Mouse (Mus musculus) small intestine, adult 2 months (tissue): Measurements from ENCODE around the gene Gpsm3. TPM values are rescaled to one million over a fixed set of nuclear protein-coding genes. Genes with fewer than 3 reads are reported as not detected.

ENCODE experiments used
- H3K27ac ChIP-seq: fragments of 200-500 bp; 2 replicates; pipeline ENCODE4 v1.5.1; 2012; ENCODE audit warnings: low read depth, low read length, control low read depth, inconsistent platforms; ENCODE audit not compliant: insufficient read depth
- H3K27me3 ChIP-seq: fragments of 200-500 bp; 2 replicates; pipeline ENCODE4 v1.6.1; 2012; ENCODE audit warnings: mild to moderate bottlenecking, moderate library complexity, low read length, inconsistent platforms; ENCODE audit not compliant: control insufficient read depth, insufficient read depth
- H3K36me3 ChIP-seq: fragments of 200-500 bp; 2 replicates; pipeline ENCODE4 v1.6.1; 2012; ENCODE audit warnings: mild to moderate bottlenecking, low read length, control low read depth, inconsistent platforms; ENCODE audit not compliant: control insufficient read depth, insufficient read depth
- H3K4me1 ChIP-seq: fragments of 200-500 bp; 2 replicates; pipeline ENCODE4 v1.6.1; 2012; ENCODE audit warnings: low read length, inconsistent platforms, mixed read lengths; ENCODE audit not compliant: control insufficient read depth, insufficient read depth, insufficient read length
- H3K4me3 ChIP-seq: fragments of 200-500 bp; 2 replicates; pipeline ENCODE4 v1.5.1; 2012; ENCODE audit warnings: low read depth, mild to moderate bottlenecking, control low read depth, inconsistent platforms, low read length, moderate library complexity
- CTCF ChIP-seq: fragments of 200-500 bp; IDR thresholded peaks from 2 replicates; pipeline ENCODE4 v1.5.1; 2012; ENCODE audit warnings: low read depth, mild to moderate bottlenecking, control low read depth, inconsistent platforms, low read length, moderate library complexity, mixed read lengths; ENCODE audit not compliant: insufficient replicate concordance, insufficient read length; ENCODE audit errors: extremely low read depth
- POLR2A ChIP-seq: fragments of 200-500 bp; IDR thresholded peaks from 2 replicates; pipeline ENCODE4 v1.6.1; 2012; ENCODE audit warnings: low read depth, mild to moderate bottlenecking, control low read depth, inconsistent platforms, low read length, moderate library complexity
- WGBS: fragments of 180-500 bp; shearing (Covaris S2); methylation state at CpG from one replicate; pipeline ENCODE4 v1.1.7; 2018; 5-methylcytosine and 5-hydroxymethylcytosine counted together
- polyA plus RNA-seq: library from polyadenylated mRNA; depleted of rRNA; stranded (reverse); fragments of >200 nt; gene quantifications from 2 replicates; pipeline ENCODE4 v1.2.3, GENCODE M21; 2012

Gpsm3 gene
- polyA plus RNA-seq, 1 experiment: 8.1 TPM

- no peaks in the 10 kb centered on the region for H3K27me3 ChIP-seq
- no peak overlapping the region for H3K27ac ChIP-seq
- TF ChIP-seq CTCF (no peak), POLR2A (no peak)
- peaks cover 3% of the 10 kb centered on the region; the same call in 1 of the 2 replicates for H3K4me1 ChIP-seq
- no peak overlapping the region for H3K4me3 ChIP-seq
- WGBS: 71% methylated on average over 8 of the region's 8 CpGs
- H3K36me3 ChIP-seq: no peaks in the 10 kb centered on the region
Measured at GRCm38 (mm10) chr17:34556406-34556805, 33.2 kb upstream of the Gpsm3 start.

- Histone ChIP-seq H3K36me3 (no peaks in the 10 kb centered on the region), H3K27me3 (no peaks in the 10 kb centered on the region), H3K4me1 (peaks cover 3% of the 10 kb centered on the region; the same call in 1 of the 2 replicates), H3K4me3 (no peak overlapping the region), H3K27ac (no peak overlapping the region)
- 86% methylated on average over 11 of the region's 11 CpGs for WGBS
- TF ChIP-seq CTCF: no peak
- no peak for TF ChIP-seq POLR2A
Measured at GRCm38 (mm10) chr17:34557411-34557810, 32.2 kb upstream of the Gpsm3 start.

- Histone ChIP-seq H3K4me3 (no peak overlapping the region), H3K27me3 (no peaks in the 10 kb centered on the region), H3K36me3 (no peaks in the 10 kb centered on the region), H3K4me1 (peaks cover 7% of the 10 kb centered on the region), H3K27ac (no peak overlapping the region)
- WGBS: 77% methylated on average over 7 of the region's 7 CpGs
- TF ChIP-seq CTCF (no peak), POLR2A (no peak)
Measured at GRCm38 (mm10) chr17:34559116-34559515, 30.5 kb upstream of the Gpsm3 start.

GRCm38 (mm10) chr17:34559895-34560294, 29.7 kb upstream of the Gpsm3 start:
- H3K27ac ChIP-seq: peak overlapping the region; percentile 25; the same call in 1 of the 2 replicates
- 17% methylated on average over 15 of the region's 15 CpGs for WGBS
- TF ChIP-seq POLR2A (no peak), CTCF (peak; percentile 44; the same call in 1 of the 2 replicates)
- H3K27me3 ChIP-seq: no peaks in the 10 kb centered on the region
- peaks cover 10% of the 10 kb centered on the region for H3K4me1 ChIP-seq
- H3K4me3 ChIP-seq: no peak overlapping the region
- H3K36me3 ChIP-seq: no peaks in the 10 kb centered on the region

- no peaks in the 10 kb centered on the region for H3K36me3 ChIP-seq
- no peak overlapping the region for H3K27ac ChIP-seq
- H3K4me1 ChIP-seq: peaks cover 10% of the 10 kb centered on the region
- H3K4me3 ChIP-seq: no peak overlapping the region
- TF ChIP-seq POLR2A: no peak
- peak; percentile 13; the same call in 1 of the 2 replicates for TF ChIP-seq CTCF
- no peaks in the 10 kb centered on the region for H3K27me3 ChIP-seq
- WGBS: 93% methylated on average over 6 of the region's 6 CpGs
Measured at GRCm38 (mm10) chr17:34560438-34560837, 29.2 kb upstream of the Gpsm3 start.

GRCm38 (mm10) chr17:34561200-34561599, 28.4 kb upstream of the Gpsm3 start:
- Histone ChIP-seq H3K4me1 (peaks cover 10% of the 10 kb centered on the region), H3K36me3 (no peaks in the 10 kb centered on the region), H3K4me3 (peak overlapping the region; percentile 43), H3K27me3 (no peaks in the 10 kb centered on the region), H3K27ac (peak overlapping the region; percentile 30; the same call in 1 of the 2 replicates)
- TF ChIP-seq POLR2A (no peak), CTCF (no peak)
- WGBS: 63% methylated on average over 8 of the region's 8 CpGs

GRCm38 (mm10) chr17:34562595-34562994, 27.0 kb upstream of the Gpsm3 start:
- H3K36me3 ChIP-seq: no peaks in the 10 kb centered on the region
- 67% methylated on average over 3 of the region's 3 CpGs for WGBS
- TF ChIP-seq CTCF (no peak), POLR2A (no peak)

GRCm38 (mm10) chr17:34563354-34563753, 26.3 kb upstream of the Gpsm3 start:
- Histone ChIP-seq H3K27ac (no peak overlapping the region), H3K4me3 (no peak overlapping the region), H3K36me3 (no peaks in the 10 kb centered on the region), H3K4me1 (peaks cover 18% of the 10 kb centered on the region), H3K27me3 (no peaks in the 10 kb centered on the region)
- no peak for TF ChIP-seq CTCF
- no peak for TF ChIP-seq POLR2A
- 80% methylated on average over 11 of the region's 11 CpGs for WGBS

More at GRCm38 (mm10) chr17:34562595-34562994, 27.0 kb upstream of the Gpsm3 start:
- H3K4me1 ChIP-seq: peaks cover 16% of the 10 kb centered on the region
- H3K27me3 ChIP-seq: no peaks in the 10 kb centered on the region
- H3K4me3 ChIP-seq: no peak overlapping the region
- H3K27ac ChIP-seq: no peak overlapping the region
